Mouse (Mus musculus): ENCODE data around the gene Dusp15.
A peak's percentile ranks its signal among the peaks of the same experiment; 100 is the strongest.

The Dusp15 gene

DNA sequence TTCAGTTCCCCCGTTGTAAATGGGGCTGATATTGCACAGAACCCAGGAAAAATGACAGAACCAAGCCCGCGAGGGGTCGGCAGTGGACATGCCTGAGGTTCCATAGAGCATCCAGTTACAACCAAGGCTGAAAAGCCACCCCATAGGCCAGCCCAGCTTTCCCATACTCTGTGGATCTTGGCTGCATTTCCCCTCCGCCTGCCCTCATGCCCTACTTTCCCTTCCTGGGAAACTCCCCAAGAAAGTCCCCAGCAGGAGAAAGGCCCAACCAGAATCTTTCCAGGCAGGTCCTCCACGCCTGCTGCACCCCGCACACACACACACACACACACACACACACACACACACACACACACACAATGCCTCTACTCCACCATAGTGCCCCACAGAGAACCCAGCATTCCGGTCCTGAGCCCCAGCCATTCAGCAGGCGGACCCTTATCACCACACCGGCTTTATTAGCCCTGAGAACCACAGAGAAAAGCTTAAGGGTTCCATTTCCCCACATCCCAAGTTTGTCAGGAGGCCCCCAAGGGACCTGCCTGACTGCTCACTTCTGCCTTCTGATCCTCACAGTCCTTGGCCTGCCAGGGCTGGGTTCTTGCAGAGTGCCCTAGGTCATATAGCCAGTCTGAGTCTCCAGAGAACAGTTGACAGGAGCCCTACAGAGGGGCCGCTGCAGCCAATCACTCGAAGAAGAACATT is 19.9 kb downstream of the Dusp15 start:
- DNase-seq (ENCODE audit: low spot score in 2 of 2), result no peak

DNA sequence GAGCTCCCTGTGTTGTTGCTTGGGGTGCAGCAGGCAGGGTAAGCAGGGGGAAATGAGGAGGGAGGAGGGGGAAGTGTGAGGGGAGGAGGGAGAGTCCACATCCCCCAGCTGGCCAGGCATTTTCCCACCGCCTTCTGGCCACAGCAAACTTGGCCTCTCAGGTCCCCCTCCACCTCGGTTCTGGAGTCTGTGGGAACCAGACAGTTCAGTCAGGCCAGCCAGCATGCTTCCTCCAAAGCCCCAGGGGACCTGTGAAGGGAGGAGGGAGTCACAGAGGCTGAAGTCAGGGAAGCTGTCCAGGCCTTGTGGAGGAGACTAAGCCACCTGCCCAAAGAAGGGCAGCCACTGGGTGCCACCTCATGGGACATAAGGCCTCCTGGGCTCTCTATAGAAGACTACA is 21.2 kb downstream of the Dusp15 start:
- DNase-seq (ENCODE audit: low spot score in 2 of 2), result peak; percentile 74 to 86

GRCm38 (mm10) chr2:152928988-152929370 is 22.5 kb downstream of the Dusp15 start:
- no peak for DNase-seq (ENCODE audit: low spot score in 2 of 2)

- no peak for DNase-seq (ENCODE audit: low spot score in 2 of 2)
Measured at GRCm38 (mm10) chr2:152928219-152928987, 23.1 kb downstream of the Dusp15 start.

- DNase-seq (ENCODE audit: low spot score in 2 of 2), result no peak
Measured at GRCm38 (mm10) chr2:152927371-152927770, 24.1 kb downstream of the Dusp15 start.

DNA sequence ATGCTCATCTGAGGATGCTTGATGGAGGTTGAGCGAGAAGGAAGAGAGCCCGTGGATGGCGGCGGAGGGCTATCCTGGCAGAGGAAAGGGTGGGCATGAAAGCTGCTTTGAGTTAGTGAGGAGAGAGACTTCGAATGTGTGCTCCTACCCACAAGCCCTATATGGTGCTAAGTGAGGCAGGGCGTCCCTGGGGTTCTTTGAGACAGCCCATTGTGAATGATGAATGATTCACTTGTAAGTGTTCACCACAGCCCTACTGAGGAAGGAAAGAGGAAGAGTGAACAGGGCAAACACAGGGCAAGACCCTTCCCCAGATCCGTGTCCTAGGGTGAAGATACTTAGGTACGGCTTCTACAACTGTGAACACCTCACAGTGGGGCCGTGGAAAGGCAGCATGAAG is 24.6 kb downstream of the Dusp15 start:
- DNase-seq (ENCODE audit: low spot score in 2 of 2), result no peak

- DNase-seq (ENCODE audit: low spot score in 2 of 2), result peak; percentile 90 to 91
Measured at GRCm38 (mm10) chr2:152925189-152925872, 26.2 kb downstream of the Dusp15 start.

DNA sequence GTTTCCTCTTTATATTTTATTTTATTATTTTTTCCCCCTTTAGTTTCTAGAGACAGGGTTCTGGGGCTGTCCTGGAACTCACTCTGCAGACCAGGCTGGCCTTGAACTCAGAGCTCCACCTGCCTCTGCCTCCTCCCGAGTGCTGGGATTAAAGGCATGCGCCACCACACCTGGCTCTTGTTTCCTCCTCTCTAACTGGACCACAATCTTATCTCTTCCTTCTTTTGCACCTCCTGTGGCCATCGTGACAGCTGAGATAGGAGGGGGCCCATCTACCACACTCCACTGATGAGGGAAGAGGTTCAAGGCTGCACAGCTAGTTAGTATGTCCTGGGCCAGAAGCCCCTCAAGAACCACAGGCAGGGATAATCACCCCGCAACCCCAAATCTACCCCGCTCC is 27.0 kb downstream of the Dusp15 start:
- DNase-seq (ENCODE audit: low spot score in 2 of 2), result no peak

DNA sequence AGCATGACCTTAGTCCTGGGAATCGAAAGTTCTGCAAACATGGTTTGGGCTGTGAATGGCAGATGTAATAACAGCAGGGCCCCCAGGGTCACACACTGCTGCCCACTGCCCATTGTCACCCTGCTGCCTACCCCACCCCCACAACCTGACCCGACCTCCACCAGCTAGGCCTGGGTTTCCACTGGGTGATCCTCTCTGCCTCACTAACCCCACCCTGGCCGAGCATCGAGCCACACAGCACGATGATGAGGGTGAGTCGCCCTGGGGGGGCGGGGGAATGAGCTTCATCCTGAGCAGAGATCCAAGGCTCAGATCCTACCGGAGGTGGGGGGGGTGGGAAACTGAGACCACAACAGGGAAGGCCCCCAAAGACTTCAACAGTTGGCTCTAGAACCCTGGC is 27.4 kb downstream of the Dusp15 start:
- no peak for DNase-seq (ENCODE audit: low spot score in 2 of 2)

DNA sequence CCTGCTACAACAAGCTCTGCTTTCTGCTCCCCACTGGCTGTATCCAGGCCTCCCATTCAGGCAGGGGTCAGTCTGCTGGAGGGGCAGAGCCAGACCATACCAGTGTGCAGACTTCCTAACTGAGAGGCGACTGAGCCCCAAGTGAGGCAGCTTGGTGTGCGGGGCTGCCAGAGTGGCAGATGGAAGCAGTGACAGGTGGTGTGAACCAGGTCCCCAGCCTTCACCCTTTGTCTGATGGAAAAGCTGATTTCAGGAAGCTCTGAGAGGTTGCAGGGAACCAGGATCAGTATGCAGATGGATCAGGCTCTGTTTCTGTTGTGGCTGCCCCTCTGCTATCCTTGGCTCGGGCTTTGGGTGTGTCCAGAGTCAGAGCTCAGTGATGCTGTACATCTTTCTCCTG is 27.9 kb downstream of the Dusp15 start:
- no peak for DNase-seq (ENCODE audit: low spot score in 2 of 2)

GRCm38 (mm10) chr2:152922376-152922775 is 29.1 kb downstream of the Dusp15 start:
- no peak for DNase-seq (ENCODE audit: low spot score in 2 of 2)

DNA sequence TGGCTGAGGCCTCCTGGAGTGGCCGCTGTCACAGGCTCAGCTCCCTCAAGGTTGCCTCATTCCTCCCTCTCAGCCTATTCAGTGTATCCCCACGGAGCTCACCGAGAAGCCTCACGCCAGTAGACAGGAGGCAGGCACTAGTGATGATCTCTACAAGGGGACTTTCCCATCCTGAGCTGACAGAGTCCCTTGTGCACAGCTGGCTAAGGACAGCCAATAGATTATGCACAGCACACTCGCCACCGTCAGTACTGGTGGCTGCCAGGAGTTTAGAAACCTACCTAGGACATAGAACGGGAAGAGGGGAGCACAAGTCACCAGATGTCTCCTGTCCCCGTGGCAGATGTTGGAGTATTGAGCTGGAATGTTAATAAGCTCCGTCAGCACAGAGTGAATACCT is 33.8 kb downstream of the Dusp15 start:
- DNase-seq (ENCODE audit: low spot score in 2 of 2), result no peak

- no peak for DNase-seq (ENCODE audit: low spot score in 2 of 2)
Measured at GRCm38 (mm10) chr2:152916111-152916510, 35.4 kb downstream of the Dusp15 start.

GRCm38 (mm10) chr2:152915453-152915852 is 36.0 kb downstream of the Dusp15 start:
- DNase-seq (ENCODE audit: low spot score in 2 of 2), result no peak

DNA sequence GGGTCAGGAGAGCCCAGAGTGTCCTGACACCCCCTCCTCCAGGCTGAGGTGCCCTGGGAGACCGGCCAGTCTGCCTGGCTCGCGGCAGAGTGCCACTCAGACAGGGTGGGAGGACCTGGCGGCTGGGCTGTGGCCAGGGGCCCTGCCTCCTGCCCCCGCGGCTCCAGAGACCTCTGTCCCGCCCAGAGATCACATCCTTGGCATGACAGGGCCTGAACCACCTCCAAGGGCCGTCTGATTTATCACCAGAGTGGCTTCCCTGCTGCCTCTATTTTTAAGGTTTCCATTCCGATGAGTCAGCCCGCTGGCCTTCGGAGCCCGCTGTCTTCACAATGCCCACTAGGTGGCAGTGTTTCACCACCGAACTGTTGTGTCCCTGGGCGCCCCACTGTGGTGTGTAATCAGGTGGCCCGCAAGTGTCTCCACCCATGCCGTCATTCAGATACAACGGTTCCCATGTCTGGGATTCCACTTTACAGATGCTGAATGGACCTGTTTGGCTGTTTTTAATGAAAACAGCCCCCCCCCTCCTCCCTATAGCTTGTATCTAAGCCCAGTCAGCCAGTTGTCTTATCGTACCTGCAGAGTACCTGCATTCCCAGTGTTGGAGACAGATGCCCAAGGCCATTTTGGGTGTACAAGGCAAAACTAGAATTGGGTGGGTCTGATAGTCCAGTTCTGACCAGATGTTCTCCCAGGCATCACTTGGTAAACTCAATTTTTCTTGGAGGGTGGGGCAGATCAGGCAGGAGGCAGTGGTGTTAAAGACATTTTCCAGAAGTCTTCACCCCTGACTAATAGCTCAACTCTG is 37.0 kb downstream of the Dusp15 start:
- peak; percentile 80 to 90 for DNase-seq (ENCODE audit: low spot score in 2 of 2)

- DNase-seq (ENCODE audit: low spot score in 2 of 2), result no peak
Measured at GRCm38 (mm10) chr2:152913471-152913870, 38.0 kb downstream of the Dusp15 start.

DNA sequence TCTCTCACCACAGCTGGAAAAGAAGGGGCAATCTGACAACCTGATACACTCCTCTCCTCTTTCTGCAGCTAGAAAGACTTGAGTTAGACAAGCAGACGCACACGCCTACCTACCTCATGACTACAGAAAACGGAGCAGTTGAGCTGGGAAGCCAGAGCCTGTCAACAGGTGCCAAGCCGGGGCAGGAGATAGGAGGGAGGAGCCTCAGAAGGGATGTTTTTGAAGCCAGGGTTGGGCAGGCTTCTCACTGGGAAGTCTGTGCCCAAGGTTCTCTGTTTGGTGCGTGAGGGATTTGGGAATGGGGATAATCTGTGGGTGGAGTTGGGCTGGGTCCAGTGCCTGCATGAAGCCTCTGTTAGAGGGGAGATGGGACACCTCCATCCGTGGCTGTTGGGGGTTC is 40.1 kb downstream of the Dusp15 start:
- no peak for DNase-seq (ENCODE audit: low spot score in 2 of 2)

- DNase-seq (ENCODE audit: low spot score in 2 of 2), result no peak
Measured at GRCm38 (mm10) chr2:152911031-152911430, 40.5 kb downstream of the Dusp15 start, which contains the start of gene Mylk2. TSS of gene Mylk2 (plus strand) at chr2:152911352.

DNA sequence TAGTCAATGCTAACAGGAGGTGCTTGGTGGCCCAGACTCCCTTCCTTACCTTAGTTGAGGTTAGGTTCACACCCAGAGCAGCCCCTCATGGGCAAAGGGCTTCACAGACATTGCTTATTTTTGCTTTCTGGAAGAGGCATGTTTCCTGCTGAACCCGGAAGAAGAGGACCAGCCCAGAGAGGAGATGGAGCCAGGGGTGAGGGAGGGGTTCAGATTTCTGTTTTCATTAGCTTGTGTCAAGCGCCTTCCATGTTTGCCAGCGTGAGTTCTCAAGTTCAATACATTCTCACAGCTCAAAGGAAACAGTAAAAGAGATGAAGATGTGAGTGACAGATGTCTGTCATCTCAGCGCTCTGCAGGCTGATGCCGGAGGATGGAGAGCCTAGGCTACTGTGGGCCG is 41.6 kb downstream of the Dusp15 start:
- no peak for DNase-seq (ENCODE audit: low spot score in 2 of 2)

DNA sequence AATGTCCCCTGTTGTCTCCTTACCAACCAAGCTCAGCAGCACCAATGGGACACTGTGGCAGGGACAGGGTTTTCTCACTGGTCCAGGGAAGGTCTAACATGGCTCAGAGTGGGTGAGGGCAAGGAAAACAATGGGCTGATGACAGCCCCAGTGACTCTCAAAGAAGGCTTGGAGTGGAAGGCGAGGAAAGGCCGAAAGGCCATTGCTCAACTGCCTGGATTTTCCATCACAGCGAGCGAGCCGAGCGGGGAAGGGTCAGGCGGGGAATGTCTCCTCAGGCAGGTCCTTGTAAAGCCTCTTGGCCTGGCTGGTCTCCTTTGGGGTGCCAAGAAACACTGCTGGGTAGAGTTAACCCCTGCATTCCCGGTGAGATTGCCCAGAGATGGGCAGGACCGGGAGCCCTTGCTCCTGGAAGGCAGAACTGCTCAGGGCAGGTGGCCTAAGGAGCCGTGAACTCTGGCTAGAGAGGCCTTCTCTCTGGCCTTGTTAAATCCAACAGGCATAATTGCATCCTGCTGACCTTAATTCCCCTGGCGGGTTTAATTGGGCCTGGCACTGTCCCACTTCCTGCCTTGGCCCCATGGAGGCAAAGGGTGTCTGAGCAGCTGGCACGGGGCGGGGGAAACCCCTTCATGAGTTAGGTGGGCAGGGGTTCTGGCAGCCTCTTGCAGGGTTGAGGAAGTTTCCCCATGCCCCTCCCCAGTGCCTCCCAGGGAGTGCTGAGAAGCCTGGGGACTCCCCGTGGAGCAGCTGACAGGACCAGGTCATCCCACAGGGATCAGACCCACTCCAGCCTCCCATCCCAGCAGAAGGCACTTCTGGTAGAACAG is 44.2 kb downstream of the Dusp15 start:
- DNase-seq (ENCODE audit: low spot score in 2 of 2), result no peak

Data from heart, adult 9 months (tissue).